Mouse (Mus musculus) heart, postnatal 0 days (tissue): ENCODE results near the gene Lrr1. TPM values are rescaled to one million over a fixed set of nuclear protein-coding genes. Genes with fewer than 3 reads are reported as not detected.

Experiments used
- ATAC-seq: fragments of 200-750 bp; cut with Nextera tagmentation; 2 replicates; pipeline ENCODE4 v1.8.0; 2017; ENCODE audit warnings: low read depth, moderate number of reproducible peaks, moderate library complexity; ENCODE audit not compliant: insufficient read depth
- DNase-seq: peaks from one replicate; pipeline ENCODE4 v3.0.0-alpha.2; 2016; ENCODE audit warnings: low spot score
- H3K27ac ChIP-seq: fragments of 300-500 bp; sonication (generic); 2 replicates; pipeline ENCODE4 v1.5.1; 2014; ENCODE audit warnings: low read depth, mild to moderate bottlenecking
- H3K27me3 ChIP-seq: fragments of 300-500 bp; sonication (generic); 2 replicates; pipeline ENCODE4 v1.6.1; 2014; ENCODE audit warnings: low read length, mixed read lengths; ENCODE audit not compliant: control insufficient read depth, insufficient read depth
- H3K36me3 ChIP-seq: fragments of 300-500 bp; sonication (generic); replicated peaks from 2 replicates; pipeline ENCODE4 v1.6.1; 2014; ENCODE audit warnings: low read length, mixed read lengths; ENCODE audit not compliant: control insufficient read depth, insufficient read depth
- H3K4me1 ChIP-seq: fragments of 300-500 bp; sonication (generic); 2 replicates; pipeline ENCODE4 v1.6.1; 2014; ENCODE audit warnings: antibody characterized with exemption; ENCODE audit not compliant: control insufficient read depth, insufficient read depth
- H3K4me2 ChIP-seq: fragments of 300-500 bp; sonication (generic); 2 replicates; pipeline ENCODE4 v1.6.1; 2014; ENCODE audit warnings: low read depth, mild to moderate bottlenecking, low read length, moderate library complexity
- H3K4me3 ChIP-seq: fragments of 300-500 bp; sonication (generic); 2 replicates; pipeline ENCODE4 v1.5.1; 2014; ENCODE audit warnings: low read depth, low read length
- H3K9ac ChIP-seq: fragments of 300-500 bp; sonication (generic); replicated peaks from 2 replicates; pipeline ENCODE4 v1.6.1; 2014; ENCODE audit warnings: low read depth, low read length, mixed read lengths
- H3K9me3 ChIP-seq: fragments of 300-500 bp; sonication (generic); replicated peaks from 2 replicates; pipeline ENCODE4 v1.6.1; 2016; ENCODE audit warnings: low read length; ENCODE audit not compliant: control insufficient read depth
- CTCF ChIP-seq: IDR thresholded peaks from 2 replicates; pipeline ENCODE4 v1.5.1; 2016; ENCODE audit warnings: antibody characterized with exemption, control low read depth, low read depth
- EP300 ChIP-seq: IDR thresholded peaks from 2 replicates; pipeline ENCODE4 v1.6.1; 2016; ENCODE audit warnings: antibody characterized with exemption, low read depth
- WGBS: fragments of 180-500 bp; shearing (Covaris S2); extraction: QIAGEN DNeasy Blood & Tissue Kit; methylation state at CpG from one replicate; pipeline ENCODE4 v1.1.7; 2014; 5-methylcytosine and 5-hydroxymethylcytosine counted together
- polyA plus RNA-seq: library from polyadenylated mRNA; unstranded; fragments of >200 nt; fragmentation: Nextera tagmentation; extraction: Ambion mirVana; gene quantifications from 2 replicates; pipeline ENCODE4 v1.2.1, GENCODE M21; 2015
- total RNA-seq: library from RNA; depleted of rRNA; stranded (reverse); fragments of >200 nt; gene quantifications from 2 replicates; pipeline ENCODE4 v1.2.3, GENCODE M21; 2014; ENCODE audit warnings: low replicate concordance

Gene Lrr1
- total and polyA plus RNA-seq, 2 experiments from 2014 or later: 3.9 to 4.0 TPM

GRCm38 (mm10) chr12:69183583-69184308, 15.1 kb downstream of the Lrr1 start, which contains the start of the genes Rpl36al and Mgat2:
Gene Rpl36al, minus strand, starts transcription at chr12:69184083.
Gene Mgat2, plus strand, starts transcription at chr12:69184157.
- under 1% methylated on average over 81 of the region's 84 CpGs for WGBS
- peak within 1 kb of the TSS; percentile 84 for H3K4me3 ChIP-seq

DNA sequence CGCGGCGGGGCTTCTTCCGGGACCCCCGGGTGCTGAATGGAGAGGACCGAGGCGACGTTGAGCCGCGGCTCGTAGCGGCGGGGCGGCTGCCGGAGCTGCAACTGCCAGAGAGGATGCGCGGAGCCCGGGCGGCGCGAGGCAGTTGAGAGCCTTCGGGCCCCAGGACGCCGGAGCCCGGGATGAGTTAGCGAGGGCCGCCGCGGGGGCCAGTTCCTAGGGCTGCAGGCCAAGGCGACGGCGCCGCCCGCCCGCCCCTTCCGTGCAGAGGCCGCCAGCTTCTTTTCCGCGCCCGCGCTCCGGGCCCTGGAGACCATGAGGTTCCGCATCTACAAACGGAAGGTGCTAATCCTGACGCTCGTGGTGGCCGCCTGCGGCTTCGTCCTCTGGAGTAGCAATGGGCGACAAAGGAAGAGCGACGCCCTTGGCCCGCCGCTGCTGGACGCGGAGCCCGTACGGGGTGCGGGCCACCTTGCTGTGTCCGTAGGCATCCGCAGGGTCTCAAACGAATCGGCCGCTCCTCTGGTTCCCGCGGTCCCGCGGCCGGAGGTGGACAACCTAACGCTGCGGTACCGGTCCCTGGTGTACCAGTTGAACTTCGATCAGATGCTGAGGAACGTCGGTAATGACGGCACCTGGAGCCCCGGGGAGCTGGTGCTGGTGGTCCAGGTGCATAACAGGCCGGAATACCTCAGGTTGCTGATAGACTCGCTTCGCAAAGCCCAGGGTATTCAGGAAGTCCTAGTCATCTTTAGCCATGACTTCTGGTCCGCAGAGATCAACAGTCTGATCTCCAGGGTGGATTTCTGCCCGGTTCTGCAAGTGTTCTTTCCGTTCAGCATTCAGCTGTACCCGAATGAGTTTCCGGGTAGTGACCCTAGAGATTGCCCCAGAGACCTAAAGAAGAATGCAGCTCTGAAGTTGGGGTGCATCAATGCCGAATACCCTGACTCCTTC, 16.0 kb downstream of the Lrr1 start:
- no peaks in the 10 kb centered on the region for H3K27me3 ChIP-seq
- peaks cover 15% of the 10 kb centered on the region; the same call in 1 of the 2 replicates for H3K36me3 ChIP-seq
- peak; percentile 36 for DNase-seq
- peaks cover 21% of the 10 kb centered on the region for H3K4me1 ChIP-seq
- H3K9me3 ChIP-seq: no peaks in the 10 kb centered on the region
- peak overlapping the region; percentile 85 for H3K9ac ChIP-seq
- peak; percentile 48 for ATAC-seq
- H3K27ac ChIP-seq: peak overlapping the region; percentile 91
- H3K4me3 ChIP-seq: peak overlapping the region; percentile 84
- peak overlapping the region; percentile 97 for H3K4me2 ChIP-seq
- WGBS: under 1% methylated on average over 85 of the region's 86 CpGs
- TF ChIP-seq EP300 (no peak), CTCF (no peak)

More at GRCm38 (mm10) chr12:69183583-69184308, 15.1 kb downstream of the Lrr1 start, which contains the start of the genes Rpl36al and Mgat2:
- Histone ChIP-seq H3K4me2 (peak within 1 kb of the TSS; percentile 97), H3K9me3 (no peaks in the 10 kb centered on the region), H3K36me3 (peaks cover 12% of the 10 kb centered on the region; the same call in 1 of the 2 replicates), H3K27me3 (no peaks in the 10 kb centered on the region), H3K27ac (peak within 1 kb of the TSS; percentile 91), H3K4me1 (peaks cover 21% of the 10 kb centered on the region), H3K9ac (peak within 1 kb of the TSS; percentile 85)
- TF ChIP-seq EP300: no peak
- no peak for TF ChIP-seq CTCF
- ATAC-seq (peak; percentile 99), DNase-seq (peak; percentile 97)

DNA sequence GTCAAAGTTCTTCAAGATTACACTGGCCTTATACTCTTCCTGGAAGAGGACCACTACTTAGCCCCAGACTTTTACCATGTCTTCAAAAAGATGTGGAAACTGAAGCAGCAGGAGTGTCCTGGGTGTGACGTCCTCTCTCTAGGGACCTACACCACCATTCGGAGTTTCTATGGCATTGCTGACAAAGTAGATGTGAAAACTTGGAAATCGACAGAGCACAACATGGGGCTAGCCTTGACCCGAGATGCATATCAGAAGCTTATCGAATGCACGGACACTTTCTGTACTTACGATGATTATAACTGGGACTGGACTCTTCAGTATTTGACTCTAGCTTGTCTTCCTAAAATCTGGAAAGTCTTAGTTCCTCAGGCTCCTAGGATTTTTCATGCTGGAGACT, 16.8 kb downstream of the Lrr1 start:
- 58% methylated on average over 7 of the region's 7 CpGs for WGBS
- no peak overlapping the region for H3K27ac ChIP-seq

GRCm38 (mm10) chr12:69186811-69187471, 18.3 kb downstream of the Lrr1 start:
- peaks cover 22% of the 10 kb centered on the region; the same call in 1 of the 2 replicates for H3K36me3 ChIP-seq
- no peak overlapping the region for H3K9ac ChIP-seq
- no peak for DNase-seq
- TF ChIP-seq EP300: no peak
- TF ChIP-seq CTCF: no peak
- 50% methylated on average over 5 of the region's 5 CpGs for WGBS
- H3K4me2 ChIP-seq: no peak overlapping the region
- H3K9me3 ChIP-seq: no peaks in the 10 kb centered on the region
- no peaks in the 10 kb centered on the region for H3K27me3 ChIP-seq
- ATAC-seq: no peak
- H3K4me1 ChIP-seq: peaks cover 21% of the 10 kb centered on the region
- 0 out of 2 replicates have a peak overlapping the region, but pooled peaks have one; percentile 20 for H3K27ac ChIP-seq
- no peak overlapping the region for H3K4me3 ChIP-seq

More for the DNA sequence above, 16.8 kb downstream of the Lrr1 start:
- Histone ChIP-seq H3K4me3 (peak overlapping the region; percentile 84), H3K9ac (peak overlapping the region; percentile 85), H3K4me1 (peaks cover 21% of the 10 kb centered on the region), H3K36me3 (peaks cover 19% of the 10 kb centered on the region; the same call in 1 of the 2 replicates), H3K4me2 (peak overlapping the region; percentile 97), H3K27me3 (no peaks in the 10 kb centered on the region), H3K9me3 (no peaks in the 10 kb centered on the region)
- DNase-seq (no peak), ATAC-seq (no peak)
- TF ChIP-seq CTCF (no peak), EP300 (no peak)

DNA sequence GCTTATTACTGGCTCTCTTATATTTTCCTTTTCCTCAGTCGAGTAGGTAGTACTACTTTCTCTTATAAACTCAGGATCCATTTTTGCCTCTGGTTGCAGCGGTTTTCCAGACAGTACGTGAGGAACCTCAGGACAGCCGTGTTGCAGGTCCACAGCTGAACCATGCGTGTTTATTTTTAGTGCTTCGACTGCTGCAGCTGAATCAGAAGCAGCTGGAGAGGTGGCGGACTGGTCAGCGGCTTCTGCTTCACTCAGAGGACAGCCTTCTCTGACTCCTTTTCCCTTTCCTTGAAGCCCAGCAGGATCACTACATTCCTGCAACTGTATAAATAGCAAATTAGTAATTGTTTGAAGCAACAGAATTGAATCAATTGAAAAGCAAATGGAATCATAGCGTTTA, 21.5 kb downstream of the Lrr1 start:
- Histone ChIP-seq H3K9me3 (no peaks in the 10 kb centered on the region), H3K27ac (peak overlapping the region; percentile 47), H3K4me1 (peaks cover 16% of the 10 kb centered on the region), H3K9ac (no peak overlapping the region), H3K36me3 (peaks cover 22% of the 10 kb centered on the region; the same call in 1 of the 2 replicates), H3K4me2 (no peak overlapping the region), H3K4me3 (no peak overlapping the region), H3K27me3 (no peaks in the 10 kb centered on the region)
- ATAC-seq (peak; percentile 57; the same call in 1 of the 2 replicates), DNase-seq (no peak)
- 47% methylated on average over 9 of the region's 9 CpGs for WGBS
- no peak for TF ChIP-seq CTCF
- no peak for TF ChIP-seq EP300
